Mouse (Mus musculus): ENCODE data around the gene Bmp10. TPM values are rescaled to one million over a fixed set of nuclear protein-coding genes. Genes with fewer than 3 reads are reported as not detected.
"Not testable (repeated sequence)": the region's sequence is repeated elsewhere in the genome, so short reads cannot be mapped to it uniquely, and the experiment has no call there.

The Bmp10 gene
- polyA plus RNA-seq, 1 experiment from 2014 or later: not detected

DNA sequence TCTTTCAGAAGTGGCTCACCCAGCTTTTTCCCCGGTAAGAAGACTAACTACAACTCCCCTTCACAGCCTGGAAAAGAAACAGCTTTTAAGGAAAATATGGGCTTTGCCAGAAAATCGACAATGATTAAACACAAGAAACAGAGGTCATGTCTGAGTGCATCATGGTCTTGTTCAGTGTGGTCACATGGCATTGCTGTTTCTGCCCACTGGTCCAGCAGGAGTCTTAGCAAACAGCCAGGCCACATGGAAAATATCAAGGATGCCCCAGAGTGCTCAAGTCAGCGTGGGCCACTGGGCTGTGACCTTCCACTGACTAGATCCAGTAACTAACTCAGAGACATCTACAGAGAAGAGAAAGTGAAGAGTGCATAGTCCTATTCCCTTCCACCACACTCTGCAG lies 23.0 kb downstream of the Bmp10 start:
- H3K27ac ChIP-seq: no peak overlapping the region
- ATAC-seq (replicated peaks): no peak
- 79% methylated on average over 3 of the region's 3 CpGs for WGBS

DNA sequence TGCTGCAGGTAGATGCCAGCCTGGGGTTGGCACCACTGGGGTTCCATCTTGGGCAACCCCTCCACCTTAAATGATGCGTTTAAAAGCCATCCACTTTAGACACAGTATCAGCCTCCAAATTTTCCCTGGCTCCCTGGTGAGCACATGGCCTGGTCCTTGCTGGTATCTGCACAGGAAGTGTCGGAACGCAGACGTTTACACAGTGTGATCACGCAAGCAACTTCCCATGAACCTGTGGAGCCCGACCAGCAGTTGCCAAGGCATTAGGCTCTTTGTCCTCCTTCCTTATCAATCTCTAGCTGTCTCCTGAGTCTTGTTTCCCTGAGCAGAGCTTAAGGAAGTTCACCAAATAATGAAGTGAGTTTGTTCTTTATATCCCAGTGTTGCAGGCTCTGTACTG lies 26.7 kb downstream of the Bmp10 start:
- no peak for ATAC-seq (replicated peaks)
- no peak overlapping the region for H3K4me3 ChIP-seq
- no peak overlapping the region for H3K27ac ChIP-seq
- H3K27me3 ChIP-seq (replicated peaks): no peaks in the 10 kb centered on the region
- no peak overlapping the region for H3K4me2 ChIP-seq
- 81% methylated on average over 6 of the region's 6 CpGs for WGBS
- H3K4me1 ChIP-seq: no peaks in the 10 kb centered on the region
- H3K9me3 ChIP-seq: no peaks in the 10 kb centered on the region
- H3K36me3 ChIP-seq (replicated peaks): no peaks in the 10 kb centered on the region
- no peak overlapping the region for H3K9ac ChIP-seq

More for the DNA sequence above, 23.0 kb downstream of the Bmp10 start:
- no peaks in the 10 kb centered on the region for H3K36me3 ChIP-seq (replicated peaks)
- no peaks in the 10 kb centered on the region for H3K9me3 ChIP-seq
- no peak overlapping the region for H3K4me2 ChIP-seq
- no peaks in the 10 kb centered on the region for H3K4me1 ChIP-seq
- no peaks in the 10 kb centered on the region for H3K27me3 ChIP-seq (replicated peaks)
- no peak overlapping the region for H3K9ac ChIP-seq
- no peak overlapping the region for H3K4me3 ChIP-seq

DNA sequence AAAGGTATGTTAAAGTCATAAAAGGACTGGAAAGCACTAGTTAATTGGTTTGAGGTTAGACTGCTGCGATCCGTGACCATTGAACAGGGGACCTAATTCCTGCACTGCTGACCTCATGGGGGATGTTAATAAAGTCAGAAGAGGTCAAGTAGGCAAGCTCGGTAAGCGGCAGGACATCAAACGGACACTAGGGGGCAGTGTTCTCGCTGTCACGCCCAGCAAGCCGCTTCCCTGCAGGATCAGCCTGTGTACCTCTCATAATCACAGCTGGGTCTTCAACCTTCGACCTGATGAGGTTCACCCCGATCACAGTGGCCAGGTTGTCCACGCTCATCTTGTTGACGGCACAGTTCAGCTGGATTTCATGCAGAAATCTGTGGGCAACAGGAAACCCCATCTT lies 37.4 kb downstream of the Bmp10 start:
- Histone ChIP-seq H3K4me1 (no peaks in the 10 kb centered on the region), H3K27ac (no peak overlapping the region), H3K9me3 (no peaks in the 10 kb centered on the region), H3K9ac (no peak overlapping the region), H3K4me3 (peak overlapping the region; percentile 10; the same call in 1 of the 2 replicates), H3K27me3 (replicated peaks) (no peaks in the 10 kb centered on the region), H3K36me3 (replicated peaks) (no peaks in the 10 kb centered on the region), H3K4me2 (peak overlapping the region; percentile 38)
- WGBS: 10% methylated on average over 12 of the region's 12 CpGs
- no peak for ATAC-seq (replicated peaks)

DNA sequence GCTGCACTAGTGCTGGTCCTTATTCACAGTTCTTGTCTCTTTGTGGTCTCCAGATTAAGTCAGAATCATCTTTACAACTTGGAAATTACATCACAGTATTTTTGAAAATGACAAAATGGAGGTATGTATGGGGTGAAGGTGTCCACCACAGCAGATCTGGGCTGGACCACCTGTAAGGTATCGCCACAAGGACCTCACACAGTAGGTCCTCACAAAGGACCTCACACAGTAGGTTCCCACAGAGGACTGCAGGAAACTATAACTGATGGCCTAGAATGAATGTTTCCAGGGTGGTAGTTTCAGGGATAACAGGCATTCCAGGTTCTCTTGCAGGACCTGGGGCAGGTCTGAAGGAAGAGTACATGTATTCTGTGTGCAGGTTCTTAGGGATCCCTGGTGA lies 38.6 kb downstream of the Bmp10 start:
- H3K4me1 ChIP-seq: no peaks in the 10 kb centered on the region
- no peaks in the 10 kb centered on the region for H3K9me3 ChIP-seq
- no peak overlapping the region for H3K4me3 ChIP-seq
- H3K36me3 ChIP-seq (replicated peaks): no peaks in the 10 kb centered on the region
- H3K27ac ChIP-seq: no peak overlapping the region
- no peak overlapping the region for H3K4me2 ChIP-seq
- ATAC-seq (replicated peaks): no peak
- 98% methylated on average over 1 of the region's 1 CpGs for WGBS
- no peak overlapping the region for H3K9ac ChIP-seq
- H3K27me3 ChIP-seq (replicated peaks): no peaks in the 10 kb centered on the region

DNA sequence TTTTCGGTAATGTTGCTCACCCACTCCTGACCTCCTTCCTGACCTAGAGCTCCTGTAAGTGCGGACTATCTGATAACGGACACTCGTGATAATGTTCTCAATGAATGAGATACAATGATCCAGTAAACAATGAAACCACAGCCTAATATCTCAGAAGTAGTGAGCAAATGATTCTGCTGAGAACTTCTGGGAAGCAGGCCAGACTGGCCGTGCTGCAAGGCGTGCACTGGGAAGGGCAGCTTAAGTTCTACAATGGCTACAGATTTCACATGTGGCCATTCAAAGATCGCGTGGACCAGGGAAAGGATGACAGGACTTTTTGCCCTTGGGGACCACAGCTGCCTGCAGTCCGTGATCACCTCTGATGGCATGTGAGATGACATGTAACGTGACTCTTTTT lies 39.6 kb downstream of the Bmp10 start:
- no peak for ATAC-seq (replicated peaks)
- Histone ChIP-seq H3K27ac (no peak overlapping the region), H3K4me1 (no peaks in the 10 kb centered on the region), H3K9me3 (no peaks in the 10 kb centered on the region), H3K36me3 (replicated peaks) (no peaks in the 10 kb centered on the region), H3K4me2 (no peak overlapping the region), H3K9ac (no peak overlapping the region), H3K4me3 (no peak overlapping the region), H3K27me3 (replicated peaks) (no peaks in the 10 kb centered on the region)
- WGBS: 88% methylated on average over 10 of the region's 10 CpGs

DNA sequence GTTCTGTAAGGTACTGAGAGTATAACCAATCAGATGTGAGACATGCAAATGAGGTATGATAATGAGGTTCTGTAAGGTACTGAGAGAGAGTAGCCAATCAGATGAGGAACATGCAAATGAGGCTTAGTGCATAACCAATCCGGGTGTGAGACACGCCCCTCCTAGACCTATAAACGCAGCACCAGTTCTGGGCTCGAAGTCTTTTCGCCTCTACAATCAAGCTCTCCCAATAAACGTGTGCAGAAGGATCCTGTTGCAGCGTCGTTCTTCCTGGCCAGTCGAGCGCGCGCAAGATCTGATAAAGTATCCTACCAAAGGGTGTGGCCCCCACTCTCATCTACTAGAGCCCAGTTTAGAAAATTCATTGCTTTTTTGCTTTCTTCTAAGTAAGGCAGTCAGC lies 41.3 kb downstream of the Bmp10 start:
- H3K36me3 ChIP-seq (replicated peaks); H3K4me3 ChIP-seq; H3K27me3 ChIP-seq (replicated peaks); H3K4me1 ChIP-seq; H3K9me3 ChIP-seq; H3K27ac ChIP-seq; H3K4me2 ChIP-seq; ATAC-seq (replicated peaks); H3K9ac ChIP-seq: not testable (repeated sequence)
- 93% methylated on average over 12 of the region's 12 CpGs for WGBS

DNA sequence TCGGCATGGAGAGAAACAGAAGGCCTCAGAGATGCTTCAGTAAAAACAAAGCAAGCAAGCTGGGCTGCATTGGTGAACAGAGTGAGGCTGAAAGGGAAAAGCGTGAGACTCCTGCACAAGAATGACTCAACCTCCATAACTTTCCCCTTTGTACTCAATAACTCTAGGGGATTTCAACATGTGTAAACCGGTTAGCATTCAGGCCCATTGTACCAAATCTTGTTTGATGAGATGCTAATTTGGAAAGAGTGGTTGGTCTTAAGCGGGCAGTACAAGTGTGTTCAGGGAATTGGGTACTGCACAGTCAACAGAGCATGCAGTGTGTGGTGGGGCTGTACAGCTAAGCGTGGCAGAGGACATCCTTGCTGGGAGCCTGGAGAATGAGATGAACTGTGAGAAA lies 46.4 kb downstream of the Bmp10 start:
- H3K9ac ChIP-seq: no peak overlapping the region
- no peaks in the 10 kb centered on the region for H3K9me3 ChIP-seq
- no peak overlapping the region for H3K4me2 ChIP-seq
- H3K27me3 ChIP-seq (replicated peaks): no peaks in the 10 kb centered on the region
- no peak overlapping the region for H3K27ac ChIP-seq
- ATAC-seq (replicated peaks): no peak
- no peaks in the 10 kb centered on the region for H3K36me3 ChIP-seq (replicated peaks)
- H3K4me3 ChIP-seq: no peak overlapping the region
- 75% methylated on average over 5 of the region's 5 CpGs for WGBS
- no peaks in the 10 kb centered on the region for H3K4me1 ChIP-seq

DNA sequence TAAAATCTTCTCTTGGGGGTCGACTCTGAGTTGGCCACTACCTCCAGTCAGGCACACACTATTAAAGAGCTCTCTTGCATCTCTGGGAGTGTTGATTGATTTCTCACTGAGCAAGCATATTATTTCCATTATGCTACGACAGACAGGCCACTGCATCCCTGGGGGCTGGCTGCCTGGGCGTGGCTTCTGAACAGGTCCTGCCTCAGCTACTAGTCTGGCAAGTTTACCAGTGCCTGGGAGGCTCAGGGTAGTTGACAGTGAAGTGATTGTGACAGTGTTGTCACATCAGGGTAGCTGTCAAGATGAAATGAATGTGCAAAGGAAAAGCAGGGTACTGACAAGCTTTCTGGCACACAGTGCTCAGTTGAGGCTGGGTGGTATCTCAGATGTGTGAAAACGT lies 50.1 kb downstream of the Bmp10 start:
- no peaks in the 10 kb centered on the region for H3K27me3 ChIP-seq (replicated peaks)
- no peak overlapping the region for H3K9ac ChIP-seq
- no peak overlapping the region for H3K4me2 ChIP-seq
- no peak overlapping the region for H3K4me3 ChIP-seq
- H3K9me3 ChIP-seq: no peaks in the 10 kb centered on the region
- ATAC-seq (replicated peaks): no peak
- H3K36me3 ChIP-seq (replicated peaks): no peaks in the 10 kb centered on the region
- no peak overlapping the region for H3K27ac ChIP-seq
- H3K4me1 ChIP-seq: no peaks in the 10 kb centered on the region
- WGBS: 54% methylated on average over 4 of the region's 4 CpGs

DNA sequence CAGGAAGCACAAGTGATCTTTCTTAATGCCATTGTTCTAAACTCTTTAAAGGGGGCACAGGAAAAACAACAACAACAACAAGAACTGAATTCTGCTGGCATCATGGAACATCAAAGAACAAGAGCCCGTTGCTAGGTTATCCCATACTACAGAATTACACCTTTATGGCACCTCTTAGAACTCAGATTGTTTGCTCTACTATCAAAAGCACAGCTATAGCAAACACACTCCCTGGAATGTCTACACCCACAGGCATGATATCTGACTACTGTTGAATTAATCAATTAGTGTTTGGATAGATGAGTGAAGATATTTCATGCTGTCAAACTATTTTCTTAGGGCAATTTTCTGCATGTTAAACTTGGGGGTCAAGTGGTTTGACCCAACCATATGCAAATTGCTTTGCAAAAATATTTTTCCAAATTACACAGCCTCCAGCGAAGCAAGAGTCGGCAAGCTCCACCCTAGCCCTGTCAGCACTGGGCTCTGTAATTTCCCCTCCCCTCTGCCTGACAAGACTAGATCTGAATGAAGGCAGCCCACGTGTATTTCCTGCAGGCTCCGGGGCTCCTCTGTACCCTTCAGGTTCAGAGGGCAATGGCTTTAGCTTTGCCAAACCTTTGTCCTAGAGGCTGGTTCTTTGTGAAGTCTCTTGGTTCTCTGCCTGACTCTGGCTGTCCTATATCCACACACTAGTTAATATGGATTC lies 50.7 kb downstream of the Bmp10 start:
- Histone ChIP-seq H3K4me2 (no peak overlapping the region), H3K4me3 (no peak overlapping the region), H3K27me3 (replicated peaks) (no peaks in the 10 kb centered on the region), H3K4me1 (no peaks in the 10 kb centered on the region), H3K36me3 (replicated peaks) (no peaks in the 10 kb centered on the region), H3K9ac (no peak overlapping the region), H3K9me3 (no peaks in the 10 kb centered on the region), H3K27ac (no peak overlapping the region)
- ATAC-seq (replicated peaks): no peak
- 71% methylated on average over 5 of the region's 5 CpGs for WGBS

DNA sequence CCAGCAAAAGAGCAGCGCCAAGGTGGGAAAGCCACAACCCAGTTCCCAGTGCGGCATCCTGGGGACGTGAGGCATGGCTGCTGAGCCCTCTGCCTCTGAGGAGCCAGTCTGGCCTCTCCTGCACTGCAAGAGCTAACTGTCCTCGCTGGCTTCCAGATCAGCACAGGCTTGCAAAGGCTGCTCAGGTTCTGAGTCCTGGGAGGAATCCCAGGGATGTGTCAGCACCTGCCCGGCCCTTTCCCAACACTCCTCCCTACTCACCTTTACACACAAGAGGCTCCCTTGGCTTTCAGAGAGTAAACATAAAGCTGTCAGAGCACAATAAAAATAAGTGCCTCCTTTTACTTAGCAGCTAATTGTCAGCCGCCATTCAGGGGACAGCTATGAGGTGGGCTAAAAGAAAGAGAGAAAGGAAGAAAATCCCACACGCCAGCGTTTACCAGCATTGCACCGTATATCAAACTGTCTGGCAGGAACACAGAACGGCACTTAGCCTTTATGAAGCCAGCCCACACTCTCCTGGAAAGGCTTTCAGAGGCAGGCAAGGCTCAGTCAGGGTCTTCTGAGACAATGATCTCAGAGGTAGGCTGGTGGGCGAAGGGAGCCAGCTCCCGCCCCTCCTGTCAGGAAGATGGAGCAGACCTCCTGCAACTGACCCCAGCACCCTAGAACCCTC lies 54.6 kb downstream of the Bmp10 start:
- Histone ChIP-seq H3K36me3 (replicated peaks) (no peaks in the 10 kb centered on the region), H3K4me1 (no peaks in the 10 kb centered on the region), H3K27me3 (replicated peaks) (no peaks in the 10 kb centered on the region), H3K9me3 (no peaks in the 10 kb centered on the region), H3K27ac (no peak overlapping the region), H3K4me2 (no peak overlapping the region), H3K4me3 (no peak overlapping the region), H3K9ac (no peak overlapping the region)
- no peak for ATAC-seq (replicated peaks)
- WGBS: 72% methylated on average over 12 of the region's 12 CpGs

DNA sequence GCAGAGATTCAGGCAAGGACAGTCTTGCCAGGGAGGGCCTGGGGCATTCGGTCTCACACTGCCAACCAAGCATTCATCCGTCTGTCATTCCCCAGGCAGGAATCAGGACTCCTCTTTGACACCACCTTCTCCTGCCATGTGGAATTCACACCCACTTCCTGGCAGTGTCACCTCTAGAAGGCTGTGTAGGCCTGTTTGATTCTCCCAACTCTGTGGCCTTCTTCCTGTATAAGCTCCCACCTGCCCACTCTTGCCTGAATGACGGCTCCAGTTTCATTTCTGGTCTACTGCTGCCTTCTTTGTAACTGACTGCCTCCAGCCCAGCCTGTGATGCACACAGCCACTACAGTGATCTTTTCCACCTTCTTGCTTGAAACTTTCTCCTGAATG lies 55.1 kb downstream of the Bmp10 start:
- Histone ChIP-seq H3K36me3 (replicated peaks) (no peaks in the 10 kb centered on the region), H3K9ac (no peak overlapping the region), H3K4me3 (no peak overlapping the region), H3K4me2 (no peak overlapping the region), H3K27ac (no peak overlapping the region), H3K9me3 (no peaks in the 10 kb centered on the region), H3K27me3 (replicated peaks) (no peaks in the 10 kb centered on the region), H3K4me1 (no peaks in the 10 kb centered on the region)
- WGBS: 77% methylated on average over 3 of the region's 3 CpGs
- ATAC-seq (replicated peaks): no peak

DNA sequence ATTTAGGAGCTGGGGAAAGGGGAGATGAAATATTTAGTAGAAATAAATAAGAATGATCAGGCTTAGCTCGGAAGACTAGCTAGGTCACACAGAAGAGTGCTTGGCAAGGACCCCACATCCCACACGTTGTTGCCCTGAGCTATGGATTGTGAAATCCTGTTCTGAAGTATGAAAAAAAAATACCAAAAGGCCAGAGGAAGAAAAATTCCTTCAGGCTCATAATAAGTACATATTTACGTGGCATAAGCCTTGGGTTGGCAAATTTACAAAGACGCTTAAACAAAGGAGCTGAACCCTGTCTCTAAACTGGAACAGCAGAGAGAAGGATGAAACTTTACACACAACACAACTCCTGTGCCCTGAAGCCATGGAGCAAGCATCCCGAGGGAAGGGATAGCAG lies 56.0 kb downstream of the Bmp10 start:
- Histone ChIP-seq H3K4me3 (no peak overlapping the region), H3K4me1 (no peaks in the 10 kb centered on the region), H3K9me3 (no peaks in the 10 kb centered on the region), H3K4me2 (no peak overlapping the region), H3K27me3 (replicated peaks) (no peaks in the 10 kb centered on the region), H3K27ac (no peak overlapping the region), H3K9ac (no peak overlapping the region), H3K36me3 (replicated peaks) (no peaks in the 10 kb centered on the region)
- no peak for ATAC-seq (replicated peaks)
- 74% methylated on average over 5 of the region's 5 CpGs for WGBS
